Mouse (Mus musculus): ENCODE measurements around the gene Spint2. TPM values are rescaled to one million over a fixed set of nuclear protein-coding genes. Genes with fewer than 3 reads are reported as not detected.

Gene Spint2
- polyA plus RNA-seq, 1 experiment from 2014 or later: 27.0 TPM

- Histone ChIP-seq H3K4me1 (ENCODE audit: control insufficient read depth, insufficient read depth, low read length) (peaks cover 4% of the 10 kb centered on the region), H3K27me3 (ENCODE audit: control insufficient read depth, insufficient read depth, low read length) (peaks cover 10% of the 10 kb centered on the region), H3K9me3 (ENCODE audit: control insufficient read depth, low read length) (no peaks in the 10 kb centered on the region), H3K9ac (ENCODE audit: low read length) (no peak overlapping the region), H3K4me3 (ENCODE audit: low read depth, low read length) (no peak overlapping the region), H3K36me3 (ENCODE audit: control insufficient read depth, insufficient read depth, low read length) (no peaks in the 10 kb centered on the region), H3K4me2 (ENCODE audit: low read depth) (no peak overlapping the region), H3K27ac (ENCODE audit: low read depth, low read length) (no peak overlapping the region)
- DNase-seq (ENCODE audit: low spot score) (no peak), ATAC-seq (ENCODE audit: insufficient read depth, low FRiP score, low TSS enrichment) (no peak)
- 86% methylated on average over 5 of the region's 5 CpGs for WGBS
Observed at GRCm38 (mm10) chr7:29276715-29277114, 5.0 kb downstream of the Spint2 start.

GRCm38 (mm10) chr7:29271687-29272465, 9.8 kb downstream of the Spint2 start:
- no peak overlapping the region for H3K9ac ChIP-seq (ENCODE audit: low read length)
- WGBS: 79% methylated on average over 8 of the region's 8 CpGs
- no peak for ATAC-seq (ENCODE audit: insufficient read depth, low FRiP score, low TSS enrichment)
- H3K4me3 ChIP-seq (ENCODE audit: low read depth, low read length): no peak overlapping the region
- H3K4me2 ChIP-seq (ENCODE audit: low read depth): no peak overlapping the region
- H3K4me1 ChIP-seq (ENCODE audit: control insufficient read depth, insufficient read depth, low read length): no peaks in the 10 kb centered on the region
- no peaks in the 10 kb centered on the region for H3K27me3 ChIP-seq (ENCODE audit: control insufficient read depth, insufficient read depth, low read length)
- H3K27ac ChIP-seq (ENCODE audit: low read depth, low read length): no peak overlapping the region
- no peaks in the 10 kb centered on the region for H3K9me3 ChIP-seq (ENCODE audit: control insufficient read depth, low read length)
- no peaks in the 10 kb centered on the region for H3K36me3 ChIP-seq (ENCODE audit: control insufficient read depth, insufficient read depth, low read length)
- DNase-seq (ENCODE audit: low spot score): no peak

DNA sequence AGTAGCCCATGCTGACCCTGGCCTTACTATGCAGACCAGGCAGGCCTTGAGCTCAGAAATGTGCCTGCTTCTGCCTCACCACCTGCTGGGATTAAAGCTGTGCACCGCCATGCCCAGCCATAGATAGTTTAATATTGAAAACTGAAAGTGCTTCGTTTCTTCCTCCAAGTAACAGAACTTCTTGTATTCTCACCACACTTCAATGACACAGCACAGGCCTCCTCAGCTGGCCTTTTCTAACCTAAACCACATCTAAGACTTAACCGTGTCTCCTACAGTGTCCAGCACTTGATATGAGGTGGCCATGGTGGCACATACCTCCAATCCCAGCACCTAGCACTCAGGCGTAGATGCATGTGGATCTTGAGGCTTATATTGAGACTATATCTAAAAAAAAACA, 11.3 kb downstream of the Spint2 start:
- DNase-seq (ENCODE audit: low spot score) (no peak), ATAC-seq (ENCODE audit: insufficient read depth, low FRiP score, low TSS enrichment) (no peak)
- Histone ChIP-seq H3K9me3 (ENCODE audit: control insufficient read depth, low read length) (no peaks in the 10 kb centered on the region), H3K4me1 (ENCODE audit: control insufficient read depth, insufficient read depth, low read length) (no peaks in the 10 kb centered on the region), H3K4me2 (ENCODE audit: low read depth) (no peak overlapping the region), H3K9ac (ENCODE audit: low read length) (no peak overlapping the region), H3K4me3 (ENCODE audit: low read depth, low read length) (no peak overlapping the region), H3K27me3 (ENCODE audit: control insufficient read depth, insufficient read depth, low read length) (no peaks in the 10 kb centered on the region), H3K36me3 (ENCODE audit: control insufficient read depth, insufficient read depth, low read length) (no peaks in the 10 kb centered on the region), H3K27ac (ENCODE audit: low read depth, low read length) (no peak overlapping the region)
- WGBS: 89% methylated on average over 4 of the region's 4 CpGs

DNA sequence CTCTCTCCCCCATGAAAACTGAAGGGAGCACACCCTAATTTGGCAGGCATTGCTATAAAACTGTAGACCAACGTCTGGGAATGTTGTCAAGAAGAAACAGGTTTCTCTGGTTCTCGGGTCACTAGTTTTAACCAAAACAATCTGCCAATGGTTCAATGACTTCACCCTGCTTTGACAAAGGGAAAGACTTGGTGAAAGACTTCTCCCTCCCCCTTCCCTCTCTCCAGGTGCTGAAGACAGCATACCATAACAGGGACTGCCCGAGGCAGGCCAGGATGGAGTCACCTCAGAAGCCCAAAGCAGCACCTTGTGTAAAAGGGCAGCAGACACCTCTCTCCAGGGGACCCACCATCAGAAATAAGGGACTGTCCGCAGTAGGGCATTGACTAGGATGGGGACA, 14.8 kb downstream of the Spint2 start:
- Histone ChIP-seq H3K4me1 (ENCODE audit: control insufficient read depth, insufficient read depth, low read length) (no peaks in the 10 kb centered on the region), H3K27ac (ENCODE audit: low read depth, low read length) (no peak overlapping the region), H3K4me3 (ENCODE audit: low read depth, low read length) (no peak overlapping the region), H3K9me3 (ENCODE audit: control insufficient read depth, low read length) (no peaks in the 10 kb centered on the region), H3K27me3 (ENCODE audit: control insufficient read depth, insufficient read depth, low read length) (no peaks in the 10 kb centered on the region), H3K9ac (ENCODE audit: low read length) (no peak overlapping the region), H3K4me2 (ENCODE audit: low read depth) (no peak overlapping the region), H3K36me3 (ENCODE audit: control insufficient read depth, insufficient read depth, low read length) (no peaks in the 10 kb centered on the region)
- 67% methylated on average over 4 of the region's 4 CpGs for WGBS
- DNase-seq (ENCODE audit: low spot score) (no peak), ATAC-seq (ENCODE audit: insufficient read depth, low FRiP score, low TSS enrichment) (no peak)

DNA sequence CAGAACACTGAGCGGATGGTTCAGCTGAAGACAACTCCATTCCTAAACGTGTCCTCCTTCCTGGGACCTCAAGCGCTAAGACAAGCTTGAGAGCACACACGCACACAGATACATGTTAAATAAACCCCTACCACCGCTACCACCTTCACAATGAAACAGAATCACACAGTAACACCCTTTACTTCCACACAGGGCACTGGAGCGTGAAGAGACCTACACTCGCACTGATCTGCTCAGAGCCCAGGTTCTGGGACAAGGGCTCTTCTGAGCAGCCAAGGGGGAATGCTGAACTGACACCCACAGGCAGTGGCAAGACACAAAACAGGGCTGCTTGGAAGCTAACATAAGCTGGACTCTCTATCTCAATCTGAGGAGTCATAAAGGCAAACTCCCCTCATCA, 16.1 kb downstream of the Spint2 start:
- Histone ChIP-seq H3K4me3 (ENCODE audit: low read depth, low read length) (no peak overlapping the region), H3K4me2 (ENCODE audit: low read depth) (no peak overlapping the region), H3K27ac (ENCODE audit: low read depth, low read length) (no peak overlapping the region), H3K9me3 (ENCODE audit: control insufficient read depth, low read length) (no peaks in the 10 kb centered on the region), H3K36me3 (ENCODE audit: control insufficient read depth, insufficient read depth, low read length) (no peaks in the 10 kb centered on the region), H3K9ac (ENCODE audit: low read length) (no peak overlapping the region), H3K4me1 (ENCODE audit: control insufficient read depth, insufficient read depth, low read length) (no peaks in the 10 kb centered on the region), H3K27me3 (ENCODE audit: control insufficient read depth, insufficient read depth, low read length) (no peaks in the 10 kb centered on the region)
- WGBS: 94% methylated on average over 7 of the region's 7 CpGs
- DNase-seq (ENCODE audit: low spot score) (no peak), ATAC-seq (ENCODE audit: insufficient read depth, low FRiP score, low TSS enrichment) (no peak)

- WGBS: 86% methylated on average over 3 of the region's 3 CpGs
- no peak overlapping the region for H3K4me3 ChIP-seq (ENCODE audit: low read depth, low read length)
- peaks cover 5% of the 10 kb centered on the region for H3K4me1 ChIP-seq (ENCODE audit: control insufficient read depth, insufficient read depth, low read length)
- H3K4me2 ChIP-seq (ENCODE audit: low read depth): no peak overlapping the region
- H3K27me3 ChIP-seq (ENCODE audit: control insufficient read depth, insufficient read depth, low read length): no peaks in the 10 kb centered on the region
- H3K9me3 ChIP-seq (ENCODE audit: control insufficient read depth, low read length): no peaks in the 10 kb centered on the region
- H3K27ac ChIP-seq (ENCODE audit: low read depth, low read length): no peak overlapping the region
- no peak overlapping the region for H3K9ac ChIP-seq (ENCODE audit: low read length)
- no peak for ATAC-seq (ENCODE audit: insufficient read depth, low FRiP score, low TSS enrichment)
- DNase-seq (ENCODE audit: low spot score): no peak
- H3K36me3 ChIP-seq (ENCODE audit: control insufficient read depth, insufficient read depth, low read length): no peaks in the 10 kb centered on the region
Observed at GRCm38 (mm10) chr7:29263831-29264230, 17.9 kb downstream of the Spint2 start.

GRCm38 (mm10) chr7:29262151-29262550, 19.6 kb downstream of the Spint2 start:
- Histone ChIP-seq H3K4me1 (ENCODE audit: control insufficient read depth, insufficient read depth, low read length) (peaks cover 5% of the 10 kb centered on the region), H3K27me3 (ENCODE audit: control insufficient read depth, insufficient read depth, low read length) (no peaks in the 10 kb centered on the region), H3K4me3 (ENCODE audit: low read depth, low read length) (no peak overlapping the region), H3K9me3 (ENCODE audit: control insufficient read depth, low read length) (no peaks in the 10 kb centered on the region), H3K36me3 (ENCODE audit: control insufficient read depth, insufficient read depth, low read length) (no peaks in the 10 kb centered on the region), H3K9ac (ENCODE audit: low read length) (no peak overlapping the region), H3K4me2 (ENCODE audit: low read depth) (no peak overlapping the region), H3K27ac (ENCODE audit: low read depth, low read length) (no peak overlapping the region)
- no peak for DNase-seq (ENCODE audit: low spot score)
- no peak for ATAC-seq (ENCODE audit: insufficient read depth, low FRiP score, low TSS enrichment)
- WGBS: 85% methylated on average over 6 of the region's 6 CpGs

- DNase-seq (ENCODE audit: low spot score): no peak
- 71% methylated on average over 10 of the region's 10 CpGs for WGBS
- H3K36me3 ChIP-seq (ENCODE audit: control insufficient read depth, insufficient read depth, low read length): no peaks in the 10 kb centered on the region
Observed at GRCm38 (mm10) chr7:29259781-29260730, 21.7 kb downstream of the Spint2 start.

More at GRCm38 (mm10) chr7:29259781-29260730, 21.7 kb downstream of the Spint2 start:
- no peak for ATAC-seq (ENCODE audit: insufficient read depth, low FRiP score, low TSS enrichment)
- Histone ChIP-seq H3K9ac (ENCODE audit: low read length) (no peak overlapping the region; the same call in 1 of the 2 replicates), H3K9me3 (ENCODE audit: control insufficient read depth, low read length) (no peaks in the 10 kb centered on the region), H3K4me2 (ENCODE audit: low read depth) (no peak overlapping the region), H3K4me3 (ENCODE audit: low read depth, low read length) (no peak overlapping the region), H3K27ac (ENCODE audit: low read depth, low read length) (no peak overlapping the region), H3K27me3 (ENCODE audit: control insufficient read depth, insufficient read depth, low read length) (no peaks in the 10 kb centered on the region), H3K4me1 (ENCODE audit: control insufficient read depth, insufficient read depth, low read length) (peaks cover 5% of the 10 kb centered on the region)
